Mouse (Mus musculus) hindbrain, embryonic 14.5 days (tissue): ENCODE results near the gene Henmt1. TPM values are rescaled to one million over a fixed set of nuclear protein-coding genes. Genes with fewer than 3 reads are reported as not detected.

ENCODE experiments used
- ATAC-seq: fragments of 200-750 bp; cut with Nextera tagmentation; 2 replicates; pipeline ENCODE4 v1.8.0; 2017; ENCODE audit warnings: moderate number of reproducible peaks, mild to moderate bottlenecking, moderate TSS enrichment, moderate library complexity; ENCODE audit not compliant: low FRiP score
- DNase-seq: peaks from one replicate; pipeline ENCODE4 v3.0.0-alpha.2; 2015; ENCODE audit warnings: low spot score
- H3K27ac ChIP-seq: fragments of 300-500 bp; sonication (generic); 2 replicates; pipeline ENCODE4 v1.5.1; 2014; ENCODE audit warnings: mild to moderate bottlenecking, moderate library complexity
- H3K27me3 ChIP-seq: fragments of 300-500 bp; sonication (generic); 2 replicates; pipeline ENCODE4 v1.6.1; 2014; ENCODE audit warnings: mild to moderate bottlenecking, low read length, mixed read lengths; ENCODE audit not compliant: control insufficient read depth, insufficient read depth
- H3K36me3 ChIP-seq: fragments of 300-500 bp; sonication (generic); replicated peaks from 2 replicates; pipeline ENCODE4 v1.6.1; 2014; ENCODE audit not compliant: control insufficient read depth, insufficient read depth
- H3K4me1 ChIP-seq: fragments of 300-500 bp; sonication (generic); replicated peaks from 2 replicates; pipeline ENCODE4 v1.6.1; 2014; ENCODE audit warnings: antibody characterized with exemption, low read length, mixed read lengths; ENCODE audit not compliant: control insufficient read depth, insufficient read depth
- H3K4me2 ChIP-seq: fragments of 300-500 bp; sonication (generic); replicated peaks from 2 replicates; pipeline ENCODE4 v1.6.1; 2014; ENCODE audit warnings: mild to moderate bottlenecking, moderate library complexity
- H3K4me3 ChIP-seq: fragments of 300-500 bp; sonication (generic); replicated peaks from 2 replicates; pipeline ENCODE4 v1.5.1; 2014; ENCODE audit warnings: mild to moderate bottlenecking, low read length
- H3K9ac ChIP-seq: fragments of 300-500 bp; sonication (generic); 2 replicates; pipeline ENCODE4 v1.6.1; 2014
- H3K9me3 ChIP-seq: fragments of 300-500 bp; sonication (generic); 2 replicates; pipeline ENCODE4 v1.6.1; 2016; ENCODE audit warnings: low read length; ENCODE audit not compliant: control insufficient read depth
- WGBS: fragments of 180-500 bp; shearing (Covaris S2); extraction: QIAGEN DNeasy Blood & Tissue Kit; methylation state at CpG from one replicate; pipeline ENCODE4 v1.1.7; 2014; 5-methylcytosine and 5-hydroxymethylcytosine counted together
- polyA plus RNA-seq: library from polyadenylated mRNA; unstranded; fragments of >200 nt; fragmentation: Nextera tagmentation; extraction: Ambion mirVana; gene quantifications from 2 replicates; pipeline ENCODE4 v1.2.1, GENCODE M21; 2014

The Henmt1 gene
- polyA plus RNA-seq, 1 experiment from 2014 or later, result 2.4 TPM

GRCm38 (mm10) chr3:108983989-108984388 is 44.3 kb downstream of the Henmt1 start:
- Histone ChIP-seq H3K9me3 (no peaks in the 10 kb centered on the region), H3K36me3 (peaks cover 62% of the 10 kb centered on the region), H3K27ac (no peak overlapping the region), H3K4me3 (no peak overlapping the region), H3K4me1 (peaks cover 9% of the 10 kb centered on the region), H3K9ac (no peak overlapping the region), H3K4me2 (no peak overlapping the region), H3K27me3 (no peaks in the 10 kb centered on the region)
- ATAC-seq (no peak), DNase-seq (no peak)
- WGBS, result 85% methylated on average over 5 of the region's 5 CpGs

DNA sequence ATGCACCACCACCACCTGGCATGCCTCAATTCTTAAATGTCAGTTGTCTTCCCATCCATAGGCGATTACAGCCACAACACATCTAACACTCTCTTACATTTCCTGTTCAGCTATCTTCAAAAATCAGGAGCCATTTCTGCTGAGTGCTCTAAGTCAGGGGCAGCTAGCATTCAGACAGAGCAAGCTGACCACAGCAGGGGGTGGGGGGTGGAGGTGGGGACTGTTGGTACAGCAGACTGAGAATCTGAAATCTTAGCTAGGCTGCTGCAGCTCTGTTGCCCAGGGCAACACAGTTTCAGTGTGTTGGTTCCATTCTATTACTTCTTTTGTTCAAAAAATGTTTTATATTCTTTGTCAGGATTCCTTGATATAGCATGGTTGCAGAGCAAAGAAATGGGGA is 46.9 kb downstream of the Henmt1 start:
- ATAC-seq (peak; percentile 68; the same call in 1 of the 2 replicates), DNase-seq (no peak)
- H3K4me3 ChIP-seq, result no peak overlapping the region
- H3K27ac ChIP-seq, result 0 out of 2 replicates have a peak overlapping the region, but pooled peaks have one; percentile 9
- H3K4me1 ChIP-seq, result peaks cover 9% of the 10 kb centered on the region
- peaks cover 59% of the 10 kb centered on the region for H3K36me3 ChIP-seq
- no peak overlapping the region for H3K4me2 ChIP-seq
- 82% methylated on average over 1 of the region's 1 CpGs for WGBS
- H3K27me3 ChIP-seq, result no peaks in the 10 kb centered on the region
- H3K9me3 ChIP-seq, result no peaks in the 10 kb centered on the region
- no peak overlapping the region for H3K9ac ChIP-seq

- WGBS, result 52% methylated on average over 12 of the region's 12 CpGs
- no peak overlapping the region for H3K9ac ChIP-seq
These were observed 47.5 kb downstream of the Henmt1 start for GRCm38 (mm10) chr3:108987009-108987659.

GRCm38 (mm10) chr3:108989971-108990548 is 50.4 kb downstream of the Henmt1 start:
- H3K9me3 ChIP-seq, result no peaks in the 10 kb centered on the region
- no peak overlapping the region for H3K4me2 ChIP-seq
- peaks cover 9% of the 10 kb centered on the region for H3K4me1 ChIP-seq
- peaks cover 37% of the 10 kb centered on the region for H3K36me3 ChIP-seq
- 86% methylated on average over 9 of the region's 9 CpGs for WGBS
- no peak for DNase-seq
- H3K27me3 ChIP-seq, result no peaks in the 10 kb centered on the region
- no peak overlapping the region for H3K27ac ChIP-seq
- no peak overlapping the region for H3K9ac ChIP-seq
- no peak for ATAC-seq
- no peak overlapping the region for H3K4me3 ChIP-seq

More at GRCm38 (mm10) chr3:108987009-108987659, 47.5 kb downstream of the Henmt1 start:
- peak; percentile 60; the same call in 1 of the 2 replicates for ATAC-seq
- no peak overlapping the region for H3K4me2 ChIP-seq
- H3K27me3 ChIP-seq, result no peaks in the 10 kb centered on the region
- peaks cover 60% of the 10 kb centered on the region for H3K36me3 ChIP-seq
- no peak for DNase-seq
- peak overlapping the region; percentile 58 for H3K27ac ChIP-seq
- no peak overlapping the region for H3K4me3 ChIP-seq
- H3K9me3 ChIP-seq, result no peaks in the 10 kb centered on the region
- peaks cover 9% of the 10 kb centered on the region for H3K4me1 ChIP-seq

DNA sequence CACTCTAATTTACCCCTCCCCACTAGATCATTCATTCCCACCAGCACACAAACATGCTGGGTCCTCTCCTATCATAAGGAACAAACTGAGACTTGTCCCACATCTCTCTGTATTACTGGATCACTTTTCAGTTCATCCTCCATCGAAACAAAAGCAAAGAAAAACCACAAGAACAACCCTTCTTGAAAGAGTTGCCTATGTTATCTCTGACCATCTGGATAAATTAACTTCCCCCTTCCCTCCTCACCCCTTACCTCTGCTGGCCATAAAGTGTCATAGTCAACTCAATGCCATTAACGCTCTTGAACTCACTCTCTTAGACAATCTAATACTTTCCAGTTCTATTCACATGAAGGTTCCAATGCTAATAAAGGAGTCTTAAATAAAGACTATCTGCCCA is 54.8 kb downstream of the Henmt1 start:
- Histone ChIP-seq H3K4me3 (no peak overlapping the region), H3K27me3 (no peaks in the 10 kb centered on the region), H3K4me2 (no peak overlapping the region), H3K9me3 (no peaks in the 10 kb centered on the region), H3K27ac (no peak overlapping the region), H3K9ac (no peak overlapping the region), H3K4me1 (no peaks in the 10 kb centered on the region), H3K36me3 (peaks cover 23% of the 10 kb centered on the region)
- no peak for ATAC-seq
- DNase-seq, result no peak
- 90% methylated on average over 2 of the region's 2 CpGs for WGBS

DNA sequence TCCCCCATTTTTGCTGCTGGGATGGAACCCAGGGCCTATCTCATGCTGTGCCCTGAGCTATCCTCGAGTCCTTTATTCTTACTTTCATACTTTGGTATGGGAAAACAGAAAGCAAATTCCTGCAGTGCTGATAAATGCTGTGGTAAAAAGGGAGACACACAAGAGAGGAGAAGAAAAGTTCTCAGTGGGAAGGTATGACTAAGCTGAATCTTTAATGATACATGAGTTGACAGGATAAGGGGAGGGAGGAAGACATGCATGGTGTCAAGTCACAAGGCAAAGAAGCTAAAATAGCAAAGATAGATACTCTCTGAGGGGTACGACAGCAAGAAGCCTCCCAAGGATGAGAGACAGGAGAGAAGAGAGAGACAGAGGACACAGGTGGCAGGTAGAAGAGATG is 55.7 kb downstream of the Henmt1 start:
- Histone ChIP-seq H3K9ac (no peak overlapping the region), H3K27me3 (no peaks in the 10 kb centered on the region), H3K4me1 (no peaks in the 10 kb centered on the region), H3K9me3 (no peaks in the 10 kb centered on the region), H3K27ac (no peak overlapping the region), H3K4me3 (no peak overlapping the region), H3K4me2 (no peak overlapping the region), H3K36me3 (peaks cover 21% of the 10 kb centered on the region)
- DNase-seq (no peak), ATAC-seq (no peak)
- 84% methylated on average over 2 of the region's 2 CpGs for WGBS

GRCm38 (mm10) chr3:108997284-108997683 is 57.6 kb downstream of the Henmt1 start:
- ATAC-seq (no peak), DNase-seq (no peak)
- Histone ChIP-seq H3K36me3 (peaks cover 23% of the 10 kb centered on the region), H3K4me3 (no peak overlapping the region), H3K9me3 (no peaks in the 10 kb centered on the region), H3K4me2 (no peak overlapping the region), H3K4me1 (no peaks in the 10 kb centered on the region), H3K27me3 (no peaks in the 10 kb centered on the region), H3K27ac (no peak overlapping the region), H3K9ac (no peak overlapping the region)
- 91% methylated on average over 11 of the region's 11 CpGs for WGBS

DNA sequence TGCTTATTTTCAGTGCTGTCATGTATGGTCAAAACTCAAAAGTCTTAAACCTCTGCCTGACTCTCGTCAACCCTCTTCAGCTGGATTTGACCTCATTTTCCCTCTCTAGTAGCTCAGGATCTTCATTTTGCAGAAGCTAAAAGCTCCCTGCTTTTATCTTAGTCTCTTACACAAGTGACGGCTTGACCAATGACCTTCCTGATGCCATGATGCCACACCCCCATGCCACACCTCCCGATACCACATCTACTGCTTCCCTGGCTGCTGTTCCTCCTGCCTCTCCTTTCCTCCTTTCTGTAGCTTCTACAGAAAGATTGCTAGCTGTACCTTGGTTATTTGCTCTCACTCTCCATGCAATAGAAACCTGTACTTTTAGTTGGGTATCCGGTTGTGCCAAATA is 58.1 kb downstream of the Henmt1 start:
- Histone ChIP-seq H3K9me3 (no peaks in the 10 kb centered on the region), H3K4me2 (no peak overlapping the region), H3K27ac (no peak overlapping the region), H3K4me1 (no peaks in the 10 kb centered on the region), H3K4me3 (no peak overlapping the region), H3K9ac (no peak overlapping the region), H3K36me3 (peaks cover 25% of the 10 kb centered on the region), H3K27me3 (no peaks in the 10 kb centered on the region)
- ATAC-seq, result no peak
- no peak for DNase-seq
- 78% methylated on average over 4 of the region's 4 CpGs for WGBS

GRCm38 (mm10) chr3:108999173-108999572 is 59.5 kb downstream of the Henmt1 start:
- no peak overlapping the region for H3K4me2 ChIP-seq
- no peak for DNase-seq
- WGBS, result 81% methylated on average over 1 of the region's 1 CpGs
- H3K4me1 ChIP-seq, result no peaks in the 10 kb centered on the region
- H3K9ac ChIP-seq, result no peak overlapping the region
- H3K27me3 ChIP-seq, result no peaks in the 10 kb centered on the region
- H3K36me3 ChIP-seq, result peaks cover 26% of the 10 kb centered on the region
- no peaks in the 10 kb centered on the region for H3K9me3 ChIP-seq
- no peak overlapping the region for H3K27ac ChIP-seq
- no peak overlapping the region for H3K4me3 ChIP-seq
- no peak for ATAC-seq
